Mouse (Mus musculus): ENCODE measurements around the gene Nxph3. TPM values are rescaled to one million over a fixed set of nuclear protein-coding genes. Genes with fewer than 3 reads are reported as not detected.
A peak's percentile ranks its signal among the peaks of the same experiment; 100 is the strongest.

Nxph3 gene
- polyA plus RNA-seq, 1 experiment from 2014 or later, result 0.51 TPM

GRCm38 (mm10) chr11:95513461-95514297, 691 bp downstream of the Nxph3 start:
- Histone ChIP-seq H3K27me3 (ENCODE audit: control insufficient read depth, insufficient read depth, low read length) (peaks cover 36% of the 10 kb centered on the region), H3K4me2 (replicated peaks; ENCODE audit: low read depth, low read length) (peak overlapping the region; percentile 97), H3K27ac (ENCODE audit: low read depth, low read length) (no peak overlapping the region), H3K9me3 (ENCODE audit: control insufficient read depth, low read length) (no peaks in the 10 kb centered on the region), H3K4me1 (ENCODE audit: control insufficient read depth, insufficient read depth, low read length) (peaks cover 22% of the 10 kb centered on the region), H3K36me3 (ENCODE audit: control insufficient read depth, insufficient read depth, low read length) (no peaks in the 10 kb centered on the region), H3K9ac (ENCODE audit: low read depth, low read length) (peak overlapping the region; percentile 56), H3K4me3 (ENCODE audit: low read length) (peak overlapping the region; percentile 57)
- peak; percentile 13 for ATAC-seq (ENCODE audit: low FRiP score, low TSS enrichment)
- 1% methylated on average over 54 of the region's 66 CpGs for WGBS

GRCm38 (mm10) chr11:95512383-95512782, 2.0 kb downstream of the Nxph3 start:
- Histone ChIP-seq H3K27ac (ENCODE audit: low read depth, low read length) (no peak overlapping the region), H3K27me3 (ENCODE audit: control insufficient read depth, insufficient read depth, low read length) (peaks cover 39% of the 10 kb centered on the region), H3K9me3 (ENCODE audit: control insufficient read depth, low read length) (no peaks in the 10 kb centered on the region), H3K36me3 (ENCODE audit: control insufficient read depth, insufficient read depth, low read length) (no peaks in the 10 kb centered on the region), H3K4me3 (ENCODE audit: low read length) (no peak overlapping the region), H3K4me2 (replicated peaks; ENCODE audit: low read depth, low read length) (no peak overlapping the region), H3K9ac (ENCODE audit: low read depth, low read length) (no peak overlapping the region), H3K4me1 (ENCODE audit: control insufficient read depth, insufficient read depth, low read length) (peaks cover 33% of the 10 kb centered on the region)
- no peak for ATAC-seq (ENCODE audit: low FRiP score, low TSS enrichment)
- 75% methylated on average over 6 of the region's 6 CpGs for WGBS

DNA sequence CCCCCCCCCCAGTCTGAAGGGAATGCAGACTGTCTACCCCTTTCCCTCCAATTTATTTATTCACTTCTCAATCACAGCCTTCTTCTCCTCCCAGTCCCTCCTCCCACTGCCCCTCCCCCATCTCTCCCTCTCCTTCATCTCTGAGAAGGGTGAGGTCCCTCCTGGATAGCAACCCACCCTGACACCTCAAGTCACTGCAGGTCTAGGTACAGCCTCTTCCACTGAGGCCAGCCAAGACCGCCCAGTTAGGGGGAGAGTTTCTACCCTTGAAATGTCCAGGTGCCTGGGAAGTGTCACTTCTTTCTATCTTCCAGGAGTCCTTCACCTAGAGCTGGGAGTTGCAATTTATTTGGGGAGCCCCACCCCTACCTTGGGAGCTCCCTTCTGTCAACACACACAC, 2.5 kb downstream of the Nxph3 start:
- Histone ChIP-seq H3K27ac (ENCODE audit: low read depth, low read length) (no peak overlapping the region), H3K9me3 (ENCODE audit: control insufficient read depth, low read length) (no peaks in the 10 kb centered on the region), H3K27me3 (ENCODE audit: control insufficient read depth, insufficient read depth, low read length) (peaks cover 39% of the 10 kb centered on the region), H3K4me3 (ENCODE audit: low read length) (no peak overlapping the region), H3K4me2 (replicated peaks; ENCODE audit: low read depth, low read length) (no peak overlapping the region), H3K4me1 (ENCODE audit: control insufficient read depth, insufficient read depth, low read length) (peaks cover 32% of the 10 kb centered on the region), H3K36me3 (ENCODE audit: control insufficient read depth, insufficient read depth, low read length) (no peaks in the 10 kb centered on the region), H3K9ac (ENCODE audit: low read depth, low read length) (no peak overlapping the region)
- WGBS, result 86% methylated on average over 1 of the region's 1 CpGs
- no peak for ATAC-seq (ENCODE audit: low FRiP score, low TSS enrichment)

GRCm38 (mm10) chr11:95510631-95511030, 3.7 kb downstream of the Nxph3 start:
- Histone ChIP-seq H3K27me3 (ENCODE audit: control insufficient read depth, insufficient read depth, low read length) (peaks cover 39% of the 10 kb centered on the region), H3K4me2 (replicated peaks; ENCODE audit: low read depth, low read length) (no peak overlapping the region), H3K4me1 (ENCODE audit: control insufficient read depth, insufficient read depth, low read length) (peaks cover 26% of the 10 kb centered on the region), H3K4me3 (ENCODE audit: low read length) (no peak overlapping the region), H3K36me3 (ENCODE audit: control insufficient read depth, insufficient read depth, low read length) (no peaks in the 10 kb centered on the region), H3K27ac (ENCODE audit: low read depth, low read length) (no peak overlapping the region), H3K9ac (ENCODE audit: low read depth, low read length) (no peak overlapping the region), H3K9me3 (ENCODE audit: control insufficient read depth, low read length) (no peaks in the 10 kb centered on the region)
- 91% methylated on average over 12 of the region's 12 CpGs for WGBS
- no peak for ATAC-seq (ENCODE audit: low FRiP score, low TSS enrichment)

- H3K36me3 ChIP-seq (ENCODE audit: control insufficient read depth, insufficient read depth, low read length), result no peaks in the 10 kb centered on the region
- no peak for ATAC-seq (ENCODE audit: low FRiP score, low TSS enrichment)
- H3K4me2 ChIP-seq (replicated peaks; ENCODE audit: low read depth, low read length), result no peak overlapping the region
- no peak overlapping the region for H3K27ac ChIP-seq (ENCODE audit: low read depth, low read length)
- 78% methylated on average over 6 of the region's 6 CpGs for WGBS
- peaks cover 19% of the 10 kb centered on the region; the same call in 1 of the 2 replicates for H3K4me1 ChIP-seq (ENCODE audit: control insufficient read depth, insufficient read depth, low read length)
- no peak overlapping the region for H3K4me3 ChIP-seq (ENCODE audit: low read length)
- H3K9me3 ChIP-seq (ENCODE audit: control insufficient read depth, low read length), result no peaks in the 10 kb centered on the region
- peaks cover 29% of the 10 kb centered on the region for H3K27me3 ChIP-seq (ENCODE audit: control insufficient read depth, insufficient read depth, low read length)
- no peak overlapping the region for H3K9ac ChIP-seq (ENCODE audit: low read depth, low read length)
Measured at GRCm38 (mm10) chr11:95509126-95509717, 5.1 kb downstream of the Nxph3 start.

DNA sequence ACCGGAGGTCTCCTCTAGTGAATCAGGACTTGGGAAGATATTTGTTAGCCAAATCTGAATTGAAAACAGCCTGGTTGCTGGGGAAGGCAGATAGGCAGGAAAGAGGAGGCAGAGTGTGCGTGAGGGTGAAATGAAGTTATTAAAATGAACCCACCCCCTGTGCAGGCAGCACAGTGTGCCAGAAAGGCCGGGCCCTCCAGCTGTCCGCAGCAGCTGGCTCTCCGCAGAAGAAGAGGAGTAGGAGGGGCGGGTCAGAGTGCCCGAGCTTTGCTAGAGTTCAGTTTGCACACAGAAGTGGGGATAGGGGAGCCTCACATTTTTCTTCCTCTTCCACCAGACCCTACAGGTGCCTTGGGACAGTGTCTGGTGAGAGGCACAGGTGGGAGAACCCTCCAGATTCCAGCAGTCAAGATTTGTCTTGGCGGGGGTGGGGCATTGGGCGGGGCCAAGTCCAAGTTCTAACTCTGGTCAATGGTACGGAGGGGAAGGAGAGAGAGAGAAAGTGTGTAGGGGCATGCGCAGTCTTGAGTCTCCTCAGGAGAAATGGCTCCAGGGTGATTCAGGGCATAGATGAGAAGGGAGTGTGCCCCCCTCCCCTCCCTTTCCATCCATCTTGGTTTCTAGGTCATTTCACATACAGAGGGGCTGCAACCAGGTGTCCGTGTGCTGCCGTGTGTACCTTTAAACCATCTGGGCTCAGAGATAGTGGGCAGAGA, 6.0 kb downstream of the Nxph3 start:
- Histone ChIP-seq H3K4me1 (ENCODE audit: control insufficient read depth, insufficient read depth, low read length) (peaks cover 15% of the 10 kb centered on the region; the same call in 1 of the 2 replicates), H3K4me2 (replicated peaks; ENCODE audit: low read depth, low read length) (peak overlapping the region; percentile 29), H3K27me3 (ENCODE audit: control insufficient read depth, insufficient read depth, low read length) (peaks cover 20% of the 10 kb centered on the region), H3K36me3 (ENCODE audit: control insufficient read depth, insufficient read depth, low read length) (no peaks in the 10 kb centered on the region), H3K4me3 (ENCODE audit: low read length) (no peak overlapping the region), H3K9ac (ENCODE audit: low read depth, low read length) (no peak overlapping the region), H3K9me3 (ENCODE audit: control insufficient read depth, low read length) (no peaks in the 10 kb centered on the region), H3K27ac (ENCODE audit: low read depth, low read length) (no peak overlapping the region)
- WGBS, result 45% methylated on average over 13 of the region's 13 CpGs
- no peak for ATAC-seq (ENCODE audit: low FRiP score, low TSS enrichment)

GRCm38 (mm10) chr11:95507785-95508184, 6.6 kb downstream of the Nxph3 start:
- ATAC-seq (ENCODE audit: low FRiP score, low TSS enrichment), result no peak
- H3K9ac ChIP-seq (ENCODE audit: low read depth, low read length), result no peak overlapping the region
- peaks cover 15% of the 10 kb centered on the region; the same call in 1 of the 2 replicates for H3K27me3 ChIP-seq (ENCODE audit: control insufficient read depth, insufficient read depth, low read length)
- H3K27ac ChIP-seq (ENCODE audit: low read depth, low read length), result no peak overlapping the region
- peaks cover 15% of the 10 kb centered on the region; the same call in 1 of the 2 replicates for H3K4me1 ChIP-seq (ENCODE audit: control insufficient read depth, insufficient read depth, low read length)
- no peaks in the 10 kb centered on the region for H3K36me3 ChIP-seq (ENCODE audit: control insufficient read depth, insufficient read depth, low read length)
- WGBS, result 73% methylated on average over 5 of the region's 5 CpGs
- H3K9me3 ChIP-seq (ENCODE audit: control insufficient read depth, low read length), result no peaks in the 10 kb centered on the region
- no peak overlapping the region for H3K4me2 ChIP-seq (replicated peaks; ENCODE audit: low read depth, low read length)
- no peak overlapping the region for H3K4me3 ChIP-seq (ENCODE audit: low read length)

- peaks cover 15% of the 10 kb centered on the region; the same call in 1 of the 2 replicates for H3K4me1 ChIP-seq (ENCODE audit: control insufficient read depth, insufficient read depth, low read length)
- no peak overlapping the region for H3K4me3 ChIP-seq (ENCODE audit: low read length)
- H3K27ac ChIP-seq (ENCODE audit: low read depth, low read length), result no peak overlapping the region
- peaks cover 9% of the 10 kb centered on the region; the same call in 1 of the 2 replicates for H3K27me3 ChIP-seq (ENCODE audit: control insufficient read depth, insufficient read depth, low read length)
- no peak; the same call in 1 of the 2 replicates for ATAC-seq (ENCODE audit: low FRiP score, low TSS enrichment)
- no peaks in the 10 kb centered on the region for H3K9me3 ChIP-seq (ENCODE audit: control insufficient read depth, low read length)
- no peak overlapping the region for H3K9ac ChIP-seq (ENCODE audit: low read depth, low read length)
- H3K36me3 ChIP-seq (ENCODE audit: control insufficient read depth, insufficient read depth, low read length), result no peaks in the 10 kb centered on the region
- 24% methylated on average over 12 of the region's 12 CpGs for WGBS
- H3K4me2 ChIP-seq (replicated peaks; ENCODE audit: low read depth, low read length), result no peak overlapping the region
Measured at GRCm38 (mm10) chr11:95507041-95507716, 7.2 kb downstream of the Nxph3 start.

Data from kidney, embryonic 14.5 days (tissue).